Mouse (Mus musculus) left cerebral cortex, postnatal 10 days (tissue): Measurements from ENCODE around the gene Me3. TPM values are rescaled to one million over a fixed set of nuclear protein-coding genes. Genes with fewer than 3 reads are reported as not detected.

Source experiments
- DNase-seq, 2 experiments: peaks; one replicate each; pipeline ENCODE4 v3.0.0; 2021 to 2022; ENCODE audit warnings: low spot score in 2 of 2, mixed read lengths in 1 of 2; ENCODE audit errors: extremely low spot score in 1 of 2
- intact Hi-C: fragments of 180-260 bp; cut with DNase I; formaldehyde crosslinking; loops from one replicate; pipeline ENCODE4 v1.15.1; 2025
- total RNA-seq, 2 experiments: library from RNA; stranded (reverse); gene quantifications; 2 replicates each; pipeline ENCODE4 v1.2.3; 2021

Me3 gene
- total RNA-seq, 2 experiments from 2014 or later: 64.2 to 67.3 TPM

DNA sequence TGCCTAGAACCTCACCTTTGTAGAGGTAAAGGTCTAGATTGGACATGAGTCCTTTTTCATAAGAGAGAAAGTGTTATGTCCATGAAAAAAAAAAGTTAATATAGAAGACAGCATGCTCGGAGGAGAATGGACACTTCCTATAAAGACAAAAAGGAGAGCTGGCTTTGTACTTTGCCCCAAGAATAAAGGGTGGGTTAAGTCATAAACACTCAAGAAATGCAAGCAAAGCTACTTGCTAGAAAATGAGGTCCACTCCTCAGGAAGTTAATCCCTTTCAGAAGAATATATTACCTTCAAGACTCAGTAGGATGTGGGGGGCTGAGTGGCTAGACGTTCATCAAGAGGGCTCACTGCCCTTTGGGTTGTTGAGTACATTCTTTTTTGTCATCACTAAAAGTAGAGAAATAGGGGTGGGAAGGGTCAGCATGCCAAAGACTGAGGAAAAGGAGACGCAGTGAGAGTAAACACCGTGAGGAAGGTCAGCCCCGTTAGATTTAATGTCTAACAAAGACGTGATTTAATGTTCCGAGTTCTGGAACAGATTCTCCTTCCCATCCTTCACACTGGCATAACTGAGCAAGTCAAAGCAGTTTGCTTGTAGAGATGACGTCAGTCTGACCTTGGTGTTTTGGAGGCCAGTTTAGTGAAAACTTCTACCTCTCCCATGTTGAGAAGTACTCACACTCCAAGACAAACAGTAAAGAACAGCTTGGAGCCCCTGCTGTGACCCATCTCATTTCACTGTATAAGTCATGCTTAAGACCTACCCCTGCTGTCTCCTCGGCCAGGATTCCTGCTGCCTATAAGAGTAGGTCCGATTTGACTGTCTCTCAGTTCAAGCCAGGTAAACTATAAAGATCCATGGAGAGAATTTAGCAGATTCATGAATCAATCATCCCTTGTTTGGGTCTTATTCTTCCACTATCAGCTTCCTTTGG is 220.2 kb downstream of the Me3 start:
- intact Hi-C loops: no loop called here
- DNase-seq: no peak

DNA sequence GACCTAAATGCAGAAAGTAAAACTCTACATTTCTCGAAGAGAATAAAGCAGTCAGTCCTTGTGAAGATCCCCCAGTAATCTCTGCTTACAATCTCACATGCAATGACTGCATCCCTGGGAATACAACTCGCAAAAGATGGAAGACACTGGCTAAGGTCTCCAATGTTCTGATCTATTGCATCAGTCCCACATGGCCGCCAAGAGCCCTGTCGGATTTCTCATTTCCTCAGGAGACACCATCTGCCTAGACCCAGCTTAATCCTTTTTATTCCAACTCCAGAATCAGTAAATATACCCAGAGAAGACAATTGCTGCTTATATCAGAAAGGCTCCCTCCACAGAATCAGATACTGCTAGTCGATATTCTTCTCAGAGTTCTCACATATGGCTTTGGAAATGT is 220.9 kb downstream of the Me3 start:
- intact Hi-C loops: no loop called here

DNA sequence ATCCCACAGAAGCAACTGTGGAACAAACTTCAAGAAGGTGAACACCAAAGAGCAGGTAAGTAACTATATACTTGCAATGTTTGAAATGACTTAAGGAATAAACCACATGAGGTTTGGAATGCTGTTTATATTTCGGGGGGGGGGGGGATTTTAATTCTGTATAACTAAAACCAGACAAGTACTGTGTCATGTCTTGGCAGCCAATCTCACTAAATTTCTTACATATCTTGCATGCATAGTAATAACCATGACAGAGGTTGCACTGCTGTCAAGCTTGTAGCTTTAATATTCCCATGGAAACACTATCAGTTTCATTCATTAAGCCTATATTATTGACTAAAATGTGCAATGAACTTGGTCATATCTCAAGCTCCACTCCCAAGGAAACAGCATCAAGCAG is 223.0 kb downstream of the Me3 start:
- no peak for DNase-seq
- intact Hi-C loops: no loop called here

More for the DNA sequence above, 220.9 kb downstream of the Me3 start:
- DNase-seq: no peak

DNA sequence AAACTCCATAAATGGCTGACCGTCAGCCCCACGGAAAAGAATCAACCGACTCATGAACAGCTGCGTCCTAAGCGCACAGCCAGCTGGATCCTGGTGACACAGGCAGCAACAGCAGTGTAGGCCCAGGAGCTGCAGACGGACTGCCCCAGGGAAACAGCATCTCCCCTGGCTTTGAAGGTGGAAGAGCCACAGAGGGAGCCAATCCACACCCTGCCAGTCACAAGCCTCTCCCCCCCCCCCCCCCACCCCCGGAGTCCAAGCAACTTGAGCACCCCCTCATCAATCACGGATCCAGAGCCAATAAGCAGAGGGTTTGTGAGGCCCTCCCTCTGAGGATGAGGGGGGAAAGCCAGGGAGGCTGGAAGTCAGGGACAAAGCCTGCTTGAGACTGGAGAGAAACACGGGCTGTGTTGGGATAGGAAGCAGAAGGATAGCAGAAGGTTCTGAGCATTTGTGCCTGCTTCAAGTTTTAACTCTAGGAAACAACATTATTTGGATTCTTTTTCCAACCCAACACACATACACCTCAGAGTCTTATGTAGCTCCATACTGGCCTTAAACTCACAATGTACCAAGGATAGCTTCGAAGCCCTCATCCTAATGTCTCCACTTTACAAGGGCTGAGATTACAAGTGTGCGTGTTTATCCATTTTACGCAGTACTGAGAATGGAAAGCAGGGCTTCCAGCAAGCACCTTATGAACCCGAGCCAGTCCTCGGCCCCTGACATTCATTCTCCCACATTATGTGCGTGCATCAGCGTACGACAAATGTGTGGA is 224.4 kb downstream of the Me3 start:
- no peak for DNase-seq
- intact Hi-C loops: no loop called here

DNA sequence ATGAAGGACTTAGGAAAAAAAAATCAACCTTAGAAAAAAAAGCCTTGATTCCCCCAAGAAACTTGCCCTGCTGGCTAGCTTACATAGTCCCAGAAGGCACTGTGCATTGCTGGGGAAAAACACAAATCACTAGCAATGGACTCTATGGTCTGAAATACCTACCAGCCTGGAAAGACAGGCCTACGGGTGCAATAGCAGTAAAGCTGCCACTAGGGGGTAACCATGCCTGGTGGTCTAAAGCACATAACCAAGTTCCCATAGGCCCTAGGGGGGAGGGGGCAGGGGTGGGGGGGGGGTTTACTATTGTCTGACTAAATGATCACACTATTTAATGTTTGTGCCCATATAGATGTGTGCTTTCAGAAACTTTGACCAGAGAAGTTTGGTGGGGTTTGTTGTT is 232.6 kb downstream of the Me3 start:
- no peak for DNase-seq
- intact Hi-C loops: no loop called here

DNA sequence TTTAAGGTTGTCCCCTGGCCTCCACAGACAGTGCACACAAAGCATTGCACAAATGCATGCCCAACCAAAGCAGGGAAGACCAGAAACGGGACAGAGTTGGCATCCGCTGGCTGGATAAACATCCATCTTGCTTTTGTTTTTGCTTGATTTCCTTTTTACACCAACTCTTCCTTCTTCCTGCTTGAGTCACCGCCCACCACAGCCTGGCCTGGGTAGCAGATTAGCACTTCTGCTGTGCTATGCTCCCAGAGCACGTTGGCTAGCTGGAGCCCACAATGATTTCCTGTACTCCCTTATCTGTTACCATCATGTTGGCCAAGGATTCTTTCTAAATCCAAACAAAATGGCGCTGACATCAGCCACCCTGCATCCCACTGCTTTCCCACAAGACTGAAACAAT is 235.0 kb downstream of the Me3 start:
- intact Hi-C loops: no loop called here
- no peak for DNase-seq

DNA sequence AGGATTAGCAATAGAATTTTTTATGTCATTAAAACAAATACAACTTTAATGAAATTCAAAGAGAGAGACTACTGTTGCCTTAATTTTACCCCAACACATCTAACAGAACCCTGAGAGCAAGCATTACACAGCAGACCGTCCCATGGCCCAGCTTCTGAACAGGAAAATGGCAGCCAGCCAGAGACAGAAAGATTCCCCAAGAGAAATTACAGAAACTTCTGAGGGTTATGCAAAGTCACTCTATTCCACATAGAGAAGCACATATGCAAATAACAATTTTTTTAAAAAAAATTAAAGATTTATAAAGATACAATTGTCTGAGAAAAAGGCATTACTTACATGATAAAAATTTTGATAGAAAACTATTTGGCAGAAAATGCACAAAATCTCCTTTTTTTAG is 247.5 kb downstream of the Me3 start:
- intact Hi-C loops: no loop called here
- DNase-seq: no peak

DNA sequence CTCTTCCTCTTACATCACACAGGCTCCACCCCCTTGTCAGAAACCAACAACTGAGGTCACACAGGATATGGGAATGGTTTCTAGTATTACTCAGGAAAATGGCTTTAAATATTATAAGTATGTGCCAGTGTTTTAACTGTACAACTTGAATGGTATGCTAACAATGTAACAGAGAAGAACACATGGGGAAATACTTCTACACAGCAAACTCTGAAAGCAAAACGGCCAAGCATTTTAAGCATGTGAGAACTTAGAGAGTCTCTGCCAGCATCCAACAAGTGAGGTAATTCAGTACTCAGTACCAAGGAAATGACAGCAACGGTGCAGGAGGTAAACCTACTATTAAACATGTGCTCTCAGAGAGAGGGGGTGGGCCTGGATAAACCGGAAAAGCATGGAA is 252.4 kb downstream of the Me3 start:
- DNase-seq: no peak
- intact Hi-C loops: no loop called here

DNA sequence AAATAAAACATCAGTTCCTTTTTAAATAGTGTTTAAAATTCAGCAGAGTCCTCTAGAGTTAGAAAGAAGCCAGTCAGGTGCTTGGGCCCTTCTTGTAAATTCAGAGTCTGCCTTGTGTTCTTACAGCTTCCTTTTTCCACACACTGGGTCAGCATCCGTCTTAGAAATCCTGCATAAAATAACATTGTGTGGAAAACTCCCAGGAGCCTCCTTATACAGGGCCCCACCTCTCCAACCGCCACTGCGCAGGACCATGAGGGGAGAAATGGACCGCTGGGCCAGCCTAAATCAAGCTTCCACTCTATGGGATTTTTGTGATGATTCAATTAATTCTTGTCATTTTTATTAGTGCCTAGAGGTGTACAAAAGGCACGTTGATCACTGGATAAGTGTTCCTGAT is 259.2 kb downstream of the Me3 start:
- DNase-seq: no peak
- intact Hi-C loops: no loop called here

DNA sequence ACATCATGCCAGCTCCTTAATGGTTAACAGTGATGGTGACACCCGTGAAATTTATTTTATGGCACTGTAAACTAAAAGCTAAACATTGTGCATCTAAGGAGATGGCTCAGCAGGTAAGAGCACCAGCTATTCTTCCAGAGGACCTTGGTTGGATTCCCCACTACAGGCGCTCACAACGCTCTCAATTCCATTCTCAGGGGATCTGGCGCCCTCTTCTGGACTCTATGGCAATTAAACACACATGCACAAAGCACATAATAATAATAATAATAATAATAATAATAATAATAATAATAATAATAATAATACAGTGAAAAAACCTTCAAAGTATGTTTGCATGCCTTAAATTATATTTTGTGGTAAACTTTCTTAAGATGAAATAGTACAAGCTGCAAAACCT is 259.7 kb downstream of the Me3 start:
- no peak for DNase-seq
- intact Hi-C loops: no loop called here

DNA sequence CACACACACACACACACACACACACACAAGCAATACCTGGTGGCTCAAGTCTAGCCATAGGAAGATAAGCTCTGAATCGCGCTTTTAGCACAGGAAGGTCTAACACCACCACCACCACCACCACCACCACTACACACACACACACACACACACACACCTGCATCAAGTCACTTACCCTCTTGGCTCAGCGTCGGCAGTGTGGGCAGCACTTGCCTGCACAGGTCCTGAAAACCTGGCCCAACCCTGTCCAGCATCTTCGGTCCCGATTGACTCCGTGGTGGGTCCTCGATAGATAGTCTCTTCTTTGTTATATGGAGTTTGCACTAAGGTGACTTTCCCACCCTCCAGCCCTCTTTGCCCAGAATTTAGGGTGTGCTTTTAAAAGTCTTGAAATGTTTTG is 270.8 kb downstream of the Me3 start:
- intact Hi-C loops: no loop called here
- no peak for DNase-seq

DNA sequence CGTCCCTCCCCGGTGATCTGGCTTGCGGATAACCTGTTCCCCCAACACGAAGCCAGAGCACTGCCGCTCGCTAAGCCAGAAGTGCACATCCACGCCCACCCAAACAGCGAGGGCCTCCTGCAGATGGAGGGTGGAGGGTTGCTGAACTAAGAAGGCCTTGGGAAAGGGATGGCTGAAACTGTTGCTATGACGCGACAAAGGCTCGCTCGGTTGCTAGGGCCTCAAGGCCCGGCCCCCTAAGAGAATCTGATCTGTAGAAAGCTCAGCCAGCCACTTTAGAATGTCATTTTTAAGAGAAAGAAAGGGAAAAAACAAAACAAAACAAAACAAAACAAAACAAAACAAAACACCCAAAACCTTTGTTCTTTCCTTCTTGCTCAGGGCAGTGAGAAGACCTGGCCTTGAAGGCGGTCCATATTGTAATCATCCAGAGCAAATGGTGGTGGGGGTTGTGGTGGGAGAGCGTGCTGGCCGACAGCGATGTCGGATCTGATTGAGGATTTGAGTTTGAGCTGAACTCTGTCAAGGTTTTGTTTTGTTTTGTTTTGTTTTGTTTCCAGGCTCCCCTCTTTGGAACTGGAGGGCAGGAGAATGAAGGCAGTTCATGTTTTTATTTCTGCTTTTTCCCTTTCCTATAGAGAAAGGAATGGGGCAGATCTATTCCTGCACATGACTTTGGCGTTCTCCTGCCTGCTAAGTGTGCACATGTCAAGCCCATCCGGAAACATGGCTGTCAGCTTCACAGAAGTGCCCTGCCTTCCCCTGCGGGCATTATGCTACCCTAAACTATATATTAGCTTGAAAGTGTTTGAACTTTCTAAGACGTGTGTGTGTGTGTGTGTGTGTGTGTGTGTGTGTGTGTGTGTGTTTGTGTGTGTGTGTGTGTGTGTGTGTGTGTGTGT is 271.5 kb downstream of the Me3 start, which contains the start of gene Ccdc81:
Gene Ccdc81, minus strand, starts transcription at position 188 of the 902 bp plus-strand sequence.
- DNase-seq: peak in 1 of 2 experiments; percentile 25
- intact Hi-C loops: no loop called here

Other genes with a start within 250 kb of the Me3 start
- gene Tmem135, start 228.2 kb upstream of the Me3 start, total RNA-seq: 10 to 100 TPM; 55.6 to 60.5 TPM
- 1 to 10 TPM; 5.4 to 7.8 TPM for gene Fzd4, start 228.0 kb upstream of the Me3 start, total RNA-seq
- 1 to 10 TPM; 4.9 to 5.1 TPM for gene Prss23, start 105.2 kb upstream of the Me3 start, total RNA-seq